Mouse (Mus musculus) thymus, postnatal 25 days (tissue): ENCODE data around the gene Cnnm3.
A peak's percentile ranks its signal among the peaks of the same experiment; 100 is the strongest.

ENCODE experiments used
- DNase-seq: peaks from one replicate; pipeline ENCODE4 v3.0.0; 2022

Cnnm3 gene

DNA sequence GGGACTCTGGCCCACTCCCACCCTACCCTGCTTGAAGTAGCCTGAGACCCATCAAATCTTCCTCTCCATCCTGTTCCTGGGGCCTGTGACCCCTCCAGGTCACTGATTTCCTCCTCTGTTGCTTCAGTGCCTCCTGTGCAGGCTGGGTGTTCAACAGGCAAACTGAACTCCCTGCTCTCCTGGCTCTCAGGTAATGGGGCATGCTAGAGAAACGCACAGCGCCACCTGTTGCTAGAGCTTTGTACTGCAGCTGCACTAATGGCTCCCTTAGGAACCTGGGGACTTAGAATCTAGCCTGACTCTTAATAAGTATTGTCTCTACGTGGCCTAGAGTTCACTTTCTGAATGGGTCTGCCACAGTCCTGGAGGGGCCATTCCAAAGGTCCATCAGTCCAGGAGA, 10.4 kb upstream of the Cnnm3 start:
- peak; percentile 83 for DNase-seq

- no peak for DNase-seq
Observed at GRCm38 (mm10) chr1:36508238-36508637, 3.4 kb upstream of the Cnnm3 start.

DNA sequence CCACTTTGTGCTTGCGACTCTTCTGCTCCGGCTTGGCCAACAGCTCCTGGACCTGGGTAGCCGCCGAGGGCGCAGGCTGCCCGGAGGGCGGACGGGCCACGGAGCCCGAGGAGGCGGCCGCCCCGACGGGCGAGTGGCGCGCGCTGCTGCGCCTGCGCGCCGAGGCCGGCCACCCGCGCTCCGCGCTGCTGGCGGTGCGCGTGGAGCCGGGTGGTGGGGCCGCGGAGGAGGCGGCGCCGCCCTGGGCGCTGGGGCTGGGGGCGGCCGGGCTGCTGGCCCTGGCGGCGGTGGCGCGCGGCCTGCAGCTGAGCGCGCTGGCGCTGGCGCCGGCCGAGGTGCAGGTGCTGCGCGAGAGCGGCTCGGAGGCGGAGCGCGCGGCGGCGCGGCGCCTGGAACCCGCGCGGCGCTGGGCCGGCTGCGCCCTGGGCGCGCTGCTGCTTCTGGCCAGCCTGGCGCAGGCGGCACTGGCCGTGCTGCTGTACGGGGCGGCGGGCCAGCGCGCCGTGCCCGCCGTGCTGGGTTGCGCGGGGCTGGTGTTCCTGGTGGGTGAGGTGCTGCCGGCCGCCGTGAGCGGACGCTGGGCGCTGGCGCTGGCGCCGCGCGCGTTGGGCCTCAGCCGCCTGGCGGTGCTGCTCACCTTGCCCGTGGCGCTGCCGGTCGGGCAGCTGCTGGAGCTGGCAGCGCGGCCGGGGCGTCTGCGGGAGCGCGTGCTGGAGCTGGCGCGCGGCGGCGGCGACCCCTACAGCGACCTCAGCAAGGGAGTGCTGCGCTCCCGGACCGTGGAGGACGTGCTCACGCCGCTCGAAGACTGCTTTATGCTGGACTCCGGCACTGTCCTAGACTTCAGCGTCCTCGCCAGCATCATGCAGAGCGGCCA, 660 bp downstream of the Cnnm3 start:
- DNase-seq, result peak; percentile 69

GRCm38 (mm10) chr1:36512966-36513280, 1.3 kb downstream of the Cnnm3 start:
- DNase-seq, result no peak

GRCm38 (mm10) chr1:36513310-36513709, 1.6 kb downstream of the Cnnm3 start:
- DNase-seq, result no peak

DNA sequence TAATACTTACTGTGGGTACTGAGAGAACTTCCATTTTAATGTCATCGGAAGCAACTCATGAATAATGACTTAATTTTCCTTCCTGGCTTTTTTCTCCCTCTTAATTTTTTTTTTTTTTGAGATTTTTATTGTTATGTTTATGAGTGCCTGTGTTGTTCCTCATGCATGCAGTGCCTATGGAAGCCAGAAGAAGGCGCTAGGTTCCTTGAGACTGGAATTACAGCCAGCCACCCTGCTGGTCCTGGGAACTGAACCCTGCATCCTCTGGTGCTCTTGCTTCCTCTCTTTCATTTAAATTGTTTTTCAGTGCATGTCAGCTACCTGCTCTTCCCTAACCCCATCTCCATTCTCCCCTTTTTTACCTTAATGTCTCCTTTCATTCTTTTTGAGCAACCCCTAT, 2.1 kb downstream of the Cnnm3 start:
- DNase-seq, result peak; percentile 18

DNA sequence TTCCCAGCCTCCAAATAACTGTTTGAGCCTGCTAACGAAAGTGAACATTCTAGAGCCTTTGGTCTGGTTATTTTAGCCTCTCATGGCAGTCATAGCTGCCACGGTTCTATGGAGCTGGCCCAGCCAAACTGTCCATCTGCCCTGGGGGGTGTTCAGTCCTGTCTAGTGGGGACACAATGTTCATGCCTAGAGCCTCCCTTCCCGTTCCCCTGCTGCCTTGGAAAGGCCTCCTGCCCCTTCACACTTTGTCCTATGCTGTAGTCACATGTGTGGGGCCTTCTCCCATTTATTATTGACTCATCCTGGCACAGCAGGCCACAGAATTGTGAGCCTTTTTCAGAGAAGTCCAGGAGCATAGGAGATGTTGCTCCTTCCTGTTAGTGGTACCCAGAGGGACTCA, 6.6 kb downstream of the Cnnm3 start:
- DNase-seq, result no peak

- DNase-seq, result no peak
Observed at GRCm38 (mm10) chr1:36519626-36520025, 8.0 kb downstream of the Cnnm3 start.

- DNase-seq, result no peak
Observed at GRCm38 (mm10) chr1:36522210-36522609, 10.5 kb downstream of the Cnnm3 start.

DNA sequence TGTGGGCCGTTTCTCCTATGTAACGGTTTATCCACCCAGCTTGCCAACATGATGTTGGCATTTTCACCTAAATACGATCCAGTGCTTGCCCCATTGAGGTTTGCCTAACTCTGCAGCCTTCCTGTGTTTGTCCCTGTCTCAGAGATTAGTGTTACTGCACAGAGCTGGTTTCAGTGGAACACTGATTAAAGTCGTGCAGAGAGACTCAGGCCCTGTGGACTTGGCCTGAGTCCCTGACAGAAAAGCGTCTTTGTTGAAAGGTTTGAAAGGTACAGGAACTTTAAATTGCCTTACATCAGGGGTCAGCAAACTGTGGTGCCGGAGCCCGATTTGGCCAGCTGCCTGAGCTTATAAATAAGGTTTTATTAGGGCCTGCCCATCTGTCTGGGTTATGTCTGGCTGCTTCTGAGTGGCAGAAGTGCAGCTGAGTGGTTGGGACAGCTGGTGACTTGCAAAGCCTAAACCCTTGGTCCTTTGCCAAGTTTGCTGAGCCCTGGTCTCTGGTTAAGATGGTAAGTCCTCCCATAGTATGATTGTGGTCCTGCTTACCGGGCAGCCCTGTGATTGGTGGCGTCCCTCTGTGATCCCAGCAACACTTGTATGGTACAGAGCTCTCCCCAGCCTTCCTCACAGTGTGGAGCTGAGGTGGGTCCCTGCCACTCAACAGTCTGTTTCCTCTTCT, 11.8 kb downstream of the Cnnm3 start:
- no peak for DNase-seq

DNA sequence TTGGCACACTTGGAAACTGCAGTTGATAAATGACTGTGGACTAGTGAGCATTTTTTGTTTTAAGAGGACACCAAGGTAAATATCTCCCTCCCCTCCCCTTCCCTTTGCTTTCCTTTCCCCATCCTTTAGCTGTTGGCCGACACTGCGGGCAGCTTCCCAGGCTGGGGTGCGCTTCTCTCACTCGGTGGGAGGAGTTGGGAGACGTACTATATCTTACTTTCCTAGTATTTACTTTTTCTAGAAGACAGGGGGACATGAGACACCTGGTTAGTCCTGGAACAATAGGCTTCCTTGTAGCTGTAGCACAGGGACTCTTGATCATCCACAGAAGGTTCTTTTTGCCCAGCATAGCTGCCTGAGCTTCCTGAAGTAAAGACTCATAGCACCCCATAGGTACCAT, 12.4 kb downstream of the Cnnm3 start:
- DNase-seq, result no peak

DNA sequence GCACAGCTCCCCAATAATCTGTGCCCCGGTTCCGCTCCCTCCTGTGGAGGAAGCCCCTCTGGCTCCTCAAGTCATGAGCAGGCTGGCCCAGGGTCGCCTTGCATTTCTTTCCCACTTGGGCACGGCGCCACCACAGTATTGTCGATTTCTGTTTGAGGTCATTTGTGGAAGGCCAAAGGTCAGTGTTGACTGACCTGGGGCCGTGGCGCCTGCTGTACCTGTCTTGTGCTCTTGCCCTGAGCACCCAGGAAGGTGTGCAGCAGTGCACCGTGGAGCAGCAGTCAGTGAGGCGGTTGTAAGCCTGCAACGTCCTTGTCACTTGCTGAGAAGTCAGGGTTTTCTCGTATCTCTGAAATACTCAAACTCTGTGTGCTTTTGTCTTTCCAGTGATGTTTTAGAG, 14.1 kb downstream of the Cnnm3 start:
- DNase-seq, result no peak

GRCm38 (mm10) chr1:36526903-36527302, 15.2 kb downstream of the Cnnm3 start:
- no peak for DNase-seq

- DNase-seq, result no peak
Observed at GRCm38 (mm10) chr1:36528351-36528750, 16.7 kb downstream of the Cnnm3 start.

- no peak for DNase-seq
Observed at GRCm38 (mm10) chr1:36529274-36529673, 17.6 kb downstream of the Cnnm3 start.

GRCm38 (mm10) chr1:36529875-36530274, 18.2 kb downstream of the Cnnm3 start:
- DNase-seq, result no peak

GRCm38 (mm10) chr1:36530485-36530884, 18.8 kb downstream of the Cnnm3 start:
- DNase-seq, result no peak

DNA sequence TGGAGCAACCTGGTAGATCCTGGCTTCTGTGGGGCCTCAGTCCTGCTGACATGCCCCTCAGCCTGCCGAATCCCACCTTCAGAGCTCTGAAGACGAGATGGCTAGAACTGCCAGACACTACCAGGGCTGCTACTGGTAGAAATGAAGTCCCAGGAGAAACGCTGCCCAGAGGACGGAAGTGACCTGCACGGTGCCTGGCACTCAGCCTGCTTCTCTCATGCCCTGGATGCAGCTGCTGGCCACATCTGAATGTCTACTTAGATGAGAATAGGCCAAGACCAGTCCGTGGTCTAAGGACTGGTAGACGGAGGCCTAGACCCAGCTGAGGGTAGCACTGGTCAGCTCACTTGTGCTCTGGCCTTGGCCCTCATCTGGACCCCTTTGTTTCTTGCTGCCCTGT, 19.3 kb downstream of the Cnnm3 start:
- DNase-seq, result no peak

DNA sequence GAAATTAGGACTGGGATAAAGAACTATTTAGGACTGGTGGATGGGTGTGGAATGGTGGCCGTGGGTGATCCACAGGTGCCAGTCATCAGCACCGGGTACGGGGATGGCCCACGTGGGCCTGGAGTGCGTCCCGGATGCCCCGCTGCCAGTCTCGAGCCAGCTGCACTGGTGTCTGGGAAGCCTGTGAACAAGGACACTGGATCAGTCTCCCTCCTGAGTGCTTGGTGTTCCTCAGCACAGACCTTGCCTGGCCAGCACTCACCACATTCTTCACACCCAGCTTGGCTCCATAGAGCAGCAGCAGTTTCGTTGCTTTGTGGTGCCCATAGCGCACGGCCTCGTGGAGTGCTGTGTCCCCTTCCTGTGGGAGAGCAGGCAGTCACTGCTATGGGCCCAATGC, 19.8 kb downstream of the Cnnm3 start:
- DNase-seq, result no peak

GRCm38 (mm10) chr1:36533546-36533945, 21.9 kb downstream of the Cnnm3 start:
- no peak for DNase-seq

- no peak for DNase-seq
Observed at GRCm38 (mm10) chr1:36534595-36535058, 23.0 kb downstream of the Cnnm3 start.

- no peak for DNase-seq
Observed at GRCm38 (mm10) chr1:36535477-36536396, 24.1 kb downstream of the Cnnm3 start.

- DNase-seq, result no peak
Observed at GRCm38 (mm10) chr1:36536397-36536728, 24.7 kb downstream of the Cnnm3 start.
